14 mouse cellular contexts compared by ENCODE assay signal in the genomic region with DNA sequence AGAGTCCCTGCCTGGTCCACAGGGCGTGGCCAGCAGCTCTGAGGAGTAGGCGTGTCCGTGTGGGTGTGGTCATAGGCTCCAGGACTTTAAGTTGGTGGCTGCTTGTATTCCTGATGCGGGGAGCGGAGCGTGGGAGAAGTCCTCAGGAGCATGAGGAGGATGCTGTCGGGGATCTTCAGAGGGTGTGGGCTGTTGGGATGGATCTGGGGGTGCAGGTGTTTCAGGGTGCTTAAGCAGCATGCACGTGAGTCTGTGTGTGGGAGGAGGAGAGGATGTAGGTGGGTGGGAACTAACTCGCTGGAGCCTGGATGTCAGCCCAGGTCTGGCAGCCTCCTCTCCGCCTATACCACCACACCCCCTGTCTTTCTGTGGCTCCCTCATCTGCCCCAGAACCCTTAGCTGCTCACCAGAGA. TPM values are rescaled to one million over a fixed set of nuclear protein-coding genes. Genes with fewer than 3 reads are reported as not detected.
A peak's percentile ranks its signal among the peaks of the same experiment; 100 is the strongest.
DNase-seq lines count a peak whose midpoint lies in the region; ATAC-seq and TF ChIP-seq lines count a peak whose summit lies in the region.
"Had no signal": no experiment of that assay in that cellular context is flagged by ENCODE, and none has a peak within 500 bp of the region (broad histone marks: within the 10 kb centered on the region; RNA-seq: fewer than 3 reads in every experiment).

No protein-coding gene starts in this region.

- no peak for TF ChIP-seq EP300 in lung, postnatal 0 days (IDR thresholded peaks at IDR 0.05)

- no peak overlapping the region for H3K9ac ChIP-seq in intestine, embryonic 14.5 days (ENCODE audit: low read length)
- no peak overlapping the region for H3K9ac ChIP-seq in intestine, postnatal 0 days (ENCODE audit: low read depth, low read length)
- H3K9ac ChIP-seq in lung, postnatal 0 days (replicated peaks; ENCODE audit: low read depth): no peak overlapping the region
- H3K9ac ChIP-seq: kidney, embryonic 15.5 days; limb, embryonic 15.5 days had no signal

- H3K27me3 ChIP-seq in intestine, embryonic 14.5 days (replicated peaks; ENCODE audit: control insufficient read depth, insufficient read depth, low read length): no peaks in the 10 kb centered on the region
- H3K27me3 ChIP-seq in intestine, postnatal 0 days (replicated peaks; ENCODE audit: control insufficient read depth, insufficient read depth, low read length): no peaks in the 10 kb centered on the region
- H3K27me3 ChIP-seq in lung, postnatal 0 days (replicated peaks; ENCODE audit: insufficient read depth, low read length): no peaks in the 10 kb centered on the region
- peaks cover 50% of the 10 kb centered on the region for H3K27me3 ChIP-seq in embryonic facial prominence, embryonic 10.5 days (replicated peaks; ENCODE audit: low read depth, poor library complexity, severe bottlenecking)

- H3K9me3 ChIP-seq in intestine, embryonic 14.5 days (ENCODE audit: control insufficient read depth, low read length): no peaks in the 10 kb centered on the region
- H3K9me3 ChIP-seq in intestine, postnatal 0 days (ENCODE audit: control insufficient read depth): no peaks in the 10 kb centered on the region
- H3K9me3 ChIP-seq in lung, postnatal 0 days (ENCODE audit: low read length): no peaks in the 10 kb centered on the region
- no peaks in the 10 kb centered on the region for H3K9me3 ChIP-seq in embryonic facial prominence, embryonic 10.5 days
- H3K9me3 ChIP-seq: kidney, embryonic 15.5 days; limb, embryonic 15.5 days had no signal

- no peak overlapping the region for H3K4me3 ChIP-seq in intestine, embryonic 14.5 days (ENCODE audit: low read depth, low read length)
- no peak overlapping the region for H3K4me3 ChIP-seq in intestine, postnatal 0 days (ENCODE audit: low read depth, low read length)
- no peak overlapping the region for H3K4me3 ChIP-seq in lung, postnatal 0 days (ENCODE audit: low read depth, low read length)
- peak overlapping the region; percentile 25; the same call in 1 of the 2 replicates for H3K4me3 ChIP-seq in embryonic facial prominence, embryonic 10.5 days
- H3K4me3 ChIP-seq: kidney, embryonic 15.5 days; limb, embryonic 15.5 days had no signal

- no peak for TF ChIP-seq CTCF in intestine, postnatal 0 days (IDR thresholded peaks at IDR 0.05; ENCODE audit: low read depth)
- TF ChIP-seq CTCF in lung, postnatal 0 days (IDR thresholded peaks at IDR 0.05): no peak

- H3K27ac ChIP-seq in intestine, embryonic 14.5 days (ENCODE audit: low read depth): no peak overlapping the region
- H3K27ac ChIP-seq in intestine, postnatal 0 days (ENCODE audit: low read depth, low read length): no peak overlapping the region
- H3K27ac ChIP-seq in lung, postnatal 0 days (ENCODE audit: low read length): no peak overlapping the region
- H3K27ac ChIP-seq in embryonic facial prominence, embryonic 10.5 days (replicated peaks): no peak overlapping the region; the same call in 1 of the 2 replicates
- H3K27ac ChIP-seq: kidney, embryonic 15.5 days; limb, embryonic 15.5 days had no signal

- 27% methylated on average over 10 of the region's 10 CpGs for WGBS in intestine, embryonic 14.5 days
- 27% methylated on average over 10 of the region's 10 CpGs for WGBS in intestine, postnatal 0 days
- 25% methylated on average over 10 of the region's 10 CpGs for WGBS in lung, postnatal 0 days
- WGBS in embryonic facial prominence, embryonic 10.5 days: 24% methylated on average over 10 of the region's 10 CpGs

- H3K4me1 ChIP-seq in intestine, embryonic 14.5 days (replicated peaks; ENCODE audit: control insufficient read depth, insufficient read depth, low read length): no peaks in the 10 kb centered on the region
- H3K4me1 ChIP-seq in intestine, postnatal 0 days (replicated peaks; ENCODE audit: control insufficient read depth, insufficient read depth, low read length): peaks cover 5% of the 10 kb centered on the region; the same call in 1 of the 2 replicates
- H3K4me1 ChIP-seq in lung, postnatal 0 days (ENCODE audit: insufficient read depth, low read depth, low read length): no peaks in the 10 kb centered on the region
- H3K4me1 ChIP-seq in embryonic facial prominence, embryonic 10.5 days: peaks cover 22% of the 10 kb centered on the region

- H3K36me3 ChIP-seq in intestine, embryonic 14.5 days (ENCODE audit: control insufficient read depth, insufficient read depth, low read length): no peaks in the 10 kb centered on the region
- no peaks in the 10 kb centered on the region for H3K36me3 ChIP-seq in intestine, postnatal 0 days (ENCODE audit: control insufficient read depth, insufficient read depth)
- H3K36me3 ChIP-seq in lung, postnatal 0 days (ENCODE audit: insufficient read depth, low read length): no peaks in the 10 kb centered on the region
- no peaks in the 10 kb centered on the region for H3K36me3 ChIP-seq in embryonic facial prominence, embryonic 10.5 days (replicated peaks)
- H3K36me3 ChIP-seq: kidney, embryonic 15.5 days; limb, embryonic 15.5 days had no signal

- DNase-seq in intestine, embryonic 14.5 days (ENCODE audit: low spot score): no peak
- peak; percentile 13 for DNase-seq in lung, postnatal 0 days (ENCODE audit: low spot score)
- DNase-seq in lung, adult 18-20 months: no peak
- no peak for DNase-seq in embryonic facial prominence, embryonic 10.5 days (ENCODE audit: low spot score)
- peak; percentile 11 to 32 for DNase-seq in right cerebral cortex, postnatal 36 days (ENCODE audit: low spot score in 2 of 2)
- no peak for DNase-seq in cerebellum, adult 11-12 months
- no peak for DNase-seq in adrenal gland, postnatal 36 days
- DNase-seq: cerebellum, adult 9-11 months; heart, postnatal 4 days had no signal

- 0 out of 2 replicates have a peak, but pooled peaks have one; percentile 51 for ATAC-seq in intestine, embryonic 14.5 days (replicated peaks; ENCODE audit: low FRiP score, low TSS enrichment, low read depth)
- no peak for ATAC-seq in intestine, postnatal 0 days
- ATAC-seq in lung, postnatal 0 days: no peak

- H3K4me2 ChIP-seq in intestine, embryonic 14.5 days (ENCODE audit: low read length): no peak overlapping the region
- no peak overlapping the region for H3K4me2 ChIP-seq in intestine, postnatal 0 days (replicated peaks; ENCODE audit: low read depth)
- H3K4me2 ChIP-seq in lung, postnatal 0 days (replicated peaks; ENCODE audit: low read depth, low read length): no peak overlapping the region
- H3K4me2 ChIP-seq: kidney, embryonic 15.5 days; limb, embryonic 15.5 days had no signal

RNA-seq across cellular contexts. Expression of gene Dio3, which starts 26.7 kb away (rescaled TPM):
- 0.35 and 0.74 TPM in 2 replicates for polyA plus RNA-seq in intestine, embryonic 14.5 days (2014; fragmentation: Nextera tagmentation; extraction: Ambion mirVana)
- polyA plus RNA-seq in intestine, postnatal 0 days (2015; fragmentation: Nextera tagmentation; extraction: Ambion mirVana): 0.21 and 0.31 TPM in 2 replicates
- polyA plus RNA-seq in lung, postnatal 0 days (2015; fragmentation: Nextera tagmentation; extraction: Ambion mirVana): 0.11 TPM in 1 of 2 replicates, not detected in the other
- 0.89 and 1.2 TPM in 2 replicates for polyA plus RNA-seq in embryonic facial prominence, embryonic 10.5 days (2016; fragmentation: Nextera tagmentation; extraction: Ambion mirVana)
- 1 to 10 TPM in 1 of 2 experiments, under 1 TPM in 1; 0.82 to 1.6 TPM for total RNA-seq in adrenal gland, postnatal 36 days (2021)
- total RNA-seq: granulocyte monocyte progenitor cell, adult 5-6 weeks; heart, postnatal 4 days had no signal
- polyA plus RNA-seq: C2C12 had no signal

Comparison
In these comparisons a context has a peak if more than half of its experiments do, and no peak if none do; other contexts are left out.
1. DNase-seq: peak in lung, postnatal 0 days (single experiment) and right cerebral cortex, postnatal 36 days (2 of 2); none in intestine, embryonic 14.5 days (single experiment), lung, adult 18-20 months (0 of 2), embryonic facial prominence, embryonic 10.5 days (single experiment), cerebellum, adult 11-12 months (single experiment) and adrenal gland, postnatal 36 days (0 of 2).